Mouse (Mus musculus): Measurements from ENCODE around the gene Trim65. TPM values are rescaled to one million over a fixed set of nuclear protein-coding genes. Genes with fewer than 3 reads are reported as not detected.
"Not testable (repeated sequence)": the region's sequence is repeated elsewhere in the genome, so short reads cannot be mapped to it uniquely, and the experiment has no call there.

Gene Trim65
- polyA plus RNA-seq, 1 experiment from 2014 or later: 1.7 TPM

- 63% methylated on average over 3 of the region's 4 CpGs for WGBS
- Histone ChIP-seq H3K9me3 (no peaks in the 10 kb centered on the region), H3K4me1 (peaks cover 68% of the 10 kb centered on the region), H3K4me3 (no peak overlapping the region; the same call in 1 of the 2 replicates), H3K36me3 (replicated peaks) (no peaks in the 10 kb centered on the region), H3K27me3 (ENCODE audit: poor library complexity, severe bottlenecking) (peaks cover 43% of the 10 kb centered on the region), H3K27ac (peak overlapping the region; percentile 88)
- DNase-seq (ENCODE audit: extremely low spot score, low spot score): no peak
Measured at GRCm38 (mm10) chr11:116102472-116102871, 28.5 kb downstream of the Trim65 start.

DNA sequence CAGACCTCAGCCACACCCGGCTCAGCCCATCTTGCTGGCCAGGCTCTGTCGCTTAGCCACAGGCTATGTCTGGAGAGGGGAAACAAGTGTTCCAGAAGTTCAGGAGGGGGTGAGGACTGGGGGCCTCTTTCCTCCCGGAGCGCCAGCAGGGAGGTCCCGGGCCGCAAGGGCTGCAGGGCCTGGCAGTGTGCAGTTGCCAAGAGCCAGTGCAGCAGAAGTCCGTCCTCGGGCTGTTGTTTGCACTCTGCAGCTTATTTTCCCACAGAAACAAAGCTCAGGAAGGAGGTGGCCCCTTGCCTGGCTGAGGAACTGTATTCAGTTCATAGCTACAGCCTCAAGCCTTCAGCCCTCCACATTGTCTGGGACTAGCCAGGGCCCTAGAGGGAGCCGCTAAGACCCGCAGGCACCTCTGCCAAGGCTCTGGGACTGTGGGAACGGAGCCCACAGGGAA lies 29.0 kb downstream of the Trim65 start:
- peak; percentile 50 for DNase-seq (ENCODE audit: extremely low spot score, low spot score)
- Histone ChIP-seq H3K4me3 (peak overlapping the region; percentile 15), H3K9me3 (peaks cover under 1% of the 10 kb centered on the region; the same call in 1 of the 2 replicates), H3K36me3 (replicated peaks) (no peaks in the 10 kb centered on the region), H3K27me3 (ENCODE audit: poor library complexity, severe bottlenecking) (peaks cover 38% of the 10 kb centered on the region), H3K27ac (peak overlapping the region; percentile 88), H3K4me1 (peaks cover 62% of the 10 kb centered on the region)
- 40% methylated on average over 11 of the region's 11 CpGs for WGBS

DNA sequence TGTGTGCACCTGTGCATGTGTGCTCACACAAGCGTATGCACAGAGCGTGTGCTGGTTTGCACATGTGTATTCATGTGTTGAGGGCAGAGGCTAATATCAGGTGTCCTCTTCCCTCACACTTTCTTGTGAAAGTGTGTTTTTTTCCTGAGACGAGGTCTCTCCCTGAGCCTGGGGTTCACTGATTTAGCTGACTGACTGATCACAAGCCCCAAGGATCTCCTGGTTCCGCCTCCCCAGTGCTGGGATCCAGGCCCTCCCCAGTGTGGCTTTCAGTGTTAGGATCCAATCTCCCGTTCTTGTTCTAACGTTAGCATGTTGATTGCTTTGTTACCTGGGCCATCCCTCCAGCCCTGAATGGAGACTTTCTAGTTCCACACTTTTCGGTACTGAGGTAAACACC lies 30.1 kb downstream of the Trim65 start:
- H3K4me1 ChIP-seq: peaks cover 51% of the 10 kb centered on the region
- WGBS: 84% methylated on average over 7 of the region's 7 CpGs

DNA sequence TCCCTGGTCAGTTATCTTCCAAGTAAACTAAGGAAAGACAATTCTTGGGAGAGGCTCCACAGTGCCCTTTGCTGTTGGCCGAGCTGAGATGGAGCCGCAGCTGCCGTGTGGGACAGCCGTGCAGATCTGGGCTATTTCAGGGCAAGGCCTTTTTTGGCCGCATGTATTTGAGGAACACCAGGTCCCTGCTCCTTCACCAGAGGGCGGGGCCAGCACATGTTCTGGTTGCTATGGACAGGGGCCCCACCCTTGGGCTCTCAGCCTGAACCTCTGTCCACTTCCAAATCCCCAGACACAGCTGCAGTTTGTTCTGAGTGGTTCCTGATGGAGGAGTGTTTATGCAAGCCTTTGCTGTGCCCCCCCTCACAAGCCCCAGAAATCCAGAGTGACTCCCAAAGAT lies 30.5 kb downstream of the Trim65 start:
- no peak overlapping the region for H3K4me3 ChIP-seq
- H3K27me3 ChIP-seq (ENCODE audit: poor library complexity, severe bottlenecking): peaks cover 22% of the 10 kb centered on the region
- peaks cover 48% of the 10 kb centered on the region for H3K4me1 ChIP-seq
- no peak for DNase-seq (ENCODE audit: extremely low spot score, low spot score)
- 84% methylated on average over 6 of the region's 6 CpGs for WGBS
- H3K36me3 ChIP-seq (replicated peaks): no peaks in the 10 kb centered on the region
- no peak overlapping the region for H3K27ac ChIP-seq
- H3K9me3 ChIP-seq: peaks cover 5% of the 10 kb centered on the region; the same call in 1 of the 2 replicates

More for the DNA sequence above, 30.1 kb downstream of the Trim65 start:
- no peak for DNase-seq (ENCODE audit: extremely low spot score, low spot score)
- Histone ChIP-seq H3K36me3 (replicated peaks) (no peaks in the 10 kb centered on the region), H3K9me3 (peaks cover 5% of the 10 kb centered on the region; the same call in 1 of the 2 replicates), H3K4me3 (no peak overlapping the region), H3K27ac (peak overlapping the region; percentile 88), H3K27me3 (ENCODE audit: poor library complexity, severe bottlenecking) (peaks cover 26% of the 10 kb centered on the region)

GRCm38 (mm10) chr11:116099462-116099861 lies 31.5 kb downstream of the Trim65 start:
- no peak for DNase-seq (ENCODE audit: extremely low spot score, low spot score)
- Histone ChIP-seq H3K36me3 (replicated peaks) (no peaks in the 10 kb centered on the region), H3K27ac (0 out of 2 replicates have a peak overlapping the region, but pooled peaks have one; percentile 31), H3K4me1 (peaks cover 44% of the 10 kb centered on the region), H3K4me3 (no peak overlapping the region), H3K27me3 (ENCODE audit: poor library complexity, severe bottlenecking) (peaks cover 13% of the 10 kb centered on the region; the same call in 1 of the 2 replicates), H3K9me3 (peaks cover 5% of the 10 kb centered on the region; the same call in 1 of the 2 replicates)
- WGBS: 91% methylated on average over 6 of the region's 6 CpGs

- Histone ChIP-seq H3K4me3 (no peak overlapping the region), H3K27ac (peak overlapping the region; percentile 31; the same call in 1 of the 2 replicates), H3K4me1 (peaks cover 41% of the 10 kb centered on the region), H3K27me3 (ENCODE audit: poor library complexity, severe bottlenecking) (0 out of 2 replicates have a peak, but pooled peaks cover 7% of the 10 kb centered on the region), H3K9me3 (peaks cover 5% of the 10 kb centered on the region; the same call in 1 of the 2 replicates), H3K36me3 (replicated peaks) (no peaks in the 10 kb centered on the region)
- DNase-seq (ENCODE audit: extremely low spot score, low spot score): no peak
- 79% methylated on average over 14 of the region's 14 CpGs for WGBS
Measured at GRCm38 (mm10) chr11:116098711-116099460, 32.0 kb downstream of the Trim65 start.

DNA sequence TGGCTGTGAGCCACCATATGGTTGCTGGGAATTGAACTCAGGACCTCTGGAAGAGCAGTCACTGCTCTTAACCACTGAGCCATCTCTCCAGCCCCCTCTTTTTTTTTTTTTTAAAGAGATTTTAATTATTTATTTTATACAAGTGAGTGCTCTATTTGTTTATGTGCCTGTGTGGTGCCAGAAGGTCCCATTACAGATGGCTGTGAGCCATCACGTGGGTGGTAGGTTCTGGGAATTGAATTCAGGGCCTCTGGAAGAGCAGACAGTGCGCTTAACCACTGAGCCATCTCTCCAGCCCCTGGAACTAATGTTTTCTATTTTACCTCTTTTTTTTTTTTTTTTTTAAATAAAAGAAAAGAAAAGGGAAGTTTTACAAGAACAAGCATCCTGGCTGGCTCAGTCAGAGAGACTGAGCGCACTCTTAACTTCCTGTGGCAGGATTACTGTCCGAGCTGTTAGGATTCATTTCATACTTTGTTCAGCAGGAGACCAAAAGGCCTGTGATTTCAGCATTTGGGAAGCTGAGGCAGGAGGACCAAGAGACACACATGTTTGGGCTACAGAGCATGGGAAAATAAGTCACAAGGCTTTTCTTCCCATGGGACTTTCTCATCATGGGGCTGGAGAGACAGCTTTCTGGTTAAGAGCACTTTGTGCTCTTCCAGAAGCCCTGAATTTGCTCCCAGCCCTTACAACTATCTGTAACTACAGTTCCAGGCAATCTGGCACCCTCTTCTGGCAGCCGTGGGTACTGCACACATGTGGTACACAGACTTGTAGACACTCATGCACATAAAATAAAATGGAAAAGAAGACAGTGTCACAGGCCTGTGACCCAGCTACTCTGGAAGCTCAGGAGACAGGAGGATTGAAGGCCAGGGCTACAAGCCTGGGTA lies 34.5 kb downstream of the Trim65 start:
- 93% methylated on average over 5 of the region's 5 CpGs for WGBS

GRCm38 (mm10) chr11:116095573-116095972 lies 35.4 kb downstream of the Trim65 start:
- no peak overlapping the region for H3K4me3 ChIP-seq
- no peaks in the 10 kb centered on the region for H3K36me3 ChIP-seq (replicated peaks)
- no peak overlapping the region for H3K27ac ChIP-seq
- peaks cover 5% of the 10 kb centered on the region; the same call in 1 of the 2 replicates for H3K9me3 ChIP-seq
- no peak for DNase-seq (ENCODE audit: extremely low spot score, low spot score)
- H3K27me3 ChIP-seq (ENCODE audit: poor library complexity, severe bottlenecking): no peaks in the 10 kb centered on the region
- WGBS: 88% methylated on average over 3 of the region's 3 CpGs
- peaks cover 17% of the 10 kb centered on the region for H3K4me1 ChIP-seq

More for the DNA sequence above, 34.5 kb downstream of the Trim65 start:
- no peak overlapping the region for H3K27ac ChIP-seq
- no peaks in the 10 kb centered on the region for H3K27me3 ChIP-seq (ENCODE audit: poor library complexity, severe bottlenecking)
- H3K9me3 ChIP-seq: peaks cover 5% of the 10 kb centered on the region; the same call in 1 of the 2 replicates
- H3K36me3 ChIP-seq (replicated peaks): no peaks in the 10 kb centered on the region
- DNase-seq (ENCODE audit: extremely low spot score, low spot score): no peak
- peaks cover 26% of the 10 kb centered on the region for H3K4me1 ChIP-seq
- H3K4me3 ChIP-seq: no peak overlapping the region

DNA sequence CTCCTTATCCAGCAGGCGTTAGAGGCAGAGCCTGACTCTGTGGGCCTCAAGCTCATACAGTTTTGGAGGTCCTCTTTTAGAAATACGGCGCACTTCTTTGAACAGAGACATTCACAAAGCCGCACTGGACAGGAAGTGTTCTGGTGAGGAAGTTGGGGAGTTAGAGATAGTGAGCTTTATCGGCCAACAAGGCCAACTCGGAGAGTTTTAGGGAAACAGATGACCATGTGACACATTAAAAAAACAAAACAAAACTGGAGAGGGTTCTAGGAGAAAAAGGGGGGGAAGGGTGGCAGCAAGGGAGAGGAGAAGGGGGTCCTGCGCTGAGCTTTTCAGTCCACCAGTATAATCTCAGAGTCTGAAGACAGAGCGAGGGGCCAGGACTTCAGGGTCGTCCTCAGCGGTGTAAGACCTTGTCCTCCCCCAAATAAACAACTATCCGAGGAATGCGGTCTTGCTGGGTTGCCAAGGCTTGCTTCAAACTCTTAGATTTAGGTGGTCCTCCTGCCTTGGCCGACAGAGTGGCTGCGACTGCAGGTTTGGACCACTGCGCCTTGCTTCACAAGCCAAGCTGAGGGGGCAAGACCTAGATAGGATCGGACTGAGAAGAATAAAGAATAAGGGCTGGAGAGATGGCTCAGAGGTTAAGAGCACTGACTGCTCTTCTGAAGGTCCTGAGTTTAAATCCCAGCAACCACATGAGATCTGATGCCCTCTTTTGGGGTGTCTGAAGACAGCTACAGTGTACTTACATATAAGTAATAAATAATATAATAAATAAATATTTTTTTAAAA lies 37.0 kb downstream of the Trim65 start:
- Histone ChIP-seq H3K27ac (peak overlapping the region; percentile 40), H3K36me3 (replicated peaks) (no peaks in the 10 kb centered on the region), H3K4me1 (peaks cover 10% of the 10 kb centered on the region; the same call in 1 of the 2 replicates), H3K27me3 (ENCODE audit: poor library complexity, severe bottlenecking) (no peaks in the 10 kb centered on the region), H3K9me3 (peaks cover 5% of the 10 kb centered on the region; the same call in 1 of the 2 replicates), H3K4me3 (no peak overlapping the region)
- WGBS: 73% methylated on average over 16 of the region's 16 CpGs
- DNase-seq (ENCODE audit: extremely low spot score, low spot score): no peak

GRCm38 (mm10) chr11:116092959-116093358 lies 38.0 kb downstream of the Trim65 start:
- 93% methylated on average over 6 of the region's 6 CpGs for WGBS
- peaks cover 13% of the 10 kb centered on the region for H3K4me1 ChIP-seq
- not testable (repeated sequence) for DNase-seq (ENCODE audit: extremely low spot score, low spot score); H3K27me3 ChIP-seq (ENCODE audit: poor library complexity, severe bottlenecking); H3K36me3 ChIP-seq (replicated peaks); H3K4me3 ChIP-seq; H3K27ac ChIP-seq; H3K9me3 ChIP-seq

DNA sequence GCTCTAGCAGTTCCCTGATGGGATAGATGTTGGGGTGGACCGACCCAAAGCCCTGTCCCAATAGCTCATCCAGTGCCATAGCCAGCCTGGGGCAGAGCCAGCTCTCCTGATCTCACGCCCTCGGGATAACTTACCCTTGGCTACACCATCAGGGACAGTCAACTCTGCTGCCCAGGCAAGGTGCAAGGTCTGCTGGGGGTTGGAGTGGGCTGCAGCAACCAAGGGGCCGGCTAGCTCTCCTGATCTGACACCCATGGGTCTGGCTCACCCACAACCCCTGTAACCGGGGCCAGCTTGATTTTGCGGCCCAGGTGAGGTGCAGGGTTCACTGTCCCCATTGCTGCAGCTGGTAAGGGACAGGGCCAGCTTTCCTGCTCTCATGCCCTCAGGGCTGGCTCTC lies 39.3 kb downstream of the Trim65 start:
- peaks cover 19% of the 10 kb centered on the region for H3K4me1 ChIP-seq
- H3K4me3 ChIP-seq: no peak overlapping the region; the same call in 1 of the 2 replicates
- no peaks in the 10 kb centered on the region for H3K36me3 ChIP-seq (replicated peaks)
- H3K27ac ChIP-seq: no peak overlapping the region
- peaks cover 1% of the 10 kb centered on the region; the same call in 1 of the 2 replicates for H3K9me3 ChIP-seq
- no peaks in the 10 kb centered on the region for H3K27me3 ChIP-seq (ENCODE audit: poor library complexity, severe bottlenecking)
- DNase-seq (ENCODE audit: extremely low spot score, low spot score): no peak
- 86% methylated on average over 6 of the region's 6 CpGs for WGBS

DNA sequence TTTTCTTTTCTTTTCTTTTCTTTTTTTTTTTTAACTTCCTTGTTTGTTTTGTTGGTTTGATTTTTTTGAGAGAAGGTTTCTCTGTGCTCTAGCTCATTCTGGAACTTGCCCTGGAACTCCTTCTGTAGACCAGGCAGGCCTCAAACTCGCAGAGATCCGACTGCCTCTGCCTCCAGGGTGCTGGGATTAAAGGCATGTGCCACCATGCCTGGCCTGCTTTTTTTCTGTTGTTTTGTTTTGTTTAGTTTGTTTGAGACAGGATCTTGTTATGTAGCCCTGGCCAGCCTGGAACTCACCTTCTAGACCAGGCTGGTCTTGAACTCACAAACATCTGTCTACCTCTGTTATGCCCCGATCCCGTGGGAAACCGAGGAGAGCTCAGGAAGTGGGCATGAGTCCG lies 41.4 kb downstream of the Trim65 start:
- DNase-seq (ENCODE audit: extremely low spot score, low spot score): no peak
- Histone ChIP-seq H3K4me1 (peaks cover 32% of the 10 kb centered on the region), H3K27me3 (ENCODE audit: poor library complexity, severe bottlenecking) (no peaks in the 10 kb centered on the region), H3K9me3 (no peaks in the 10 kb centered on the region), H3K4me3 (no peak overlapping the region), H3K27ac (no peak overlapping the region), H3K36me3 (replicated peaks) (peaks cover 6% of the 10 kb centered on the region)
- WGBS: 92% methylated on average over 6 of the region's 6 CpGs

Data from forebrain, embryonic 10.5 days (tissue).